Mouse (Mus musculus) heart, adult 2 months (tissue): ENCODE measurements around the gene Loxl3. TPM values are rescaled to one million over a fixed set of nuclear protein-coding genes. Genes with fewer than 3 reads are reported as not detected.

Experiments
- DNase-seq, 2 experiments: peaks; one replicate each; pipeline ENCODE4 v3.0.0; 2021
- H3K27ac ChIP-seq: fragments of 200-600 bp; 2 replicates; pipeline ENCODE4 v1.8.1; 2022
- H3K27me3 ChIP-seq: fragments of 200-500 bp; 2 replicates; pipeline ENCODE4 v1.6.1; 2012; ENCODE audit warnings: mild to moderate bottlenecking, low read length, inconsistent platforms, mixed read lengths; ENCODE audit not compliant: control insufficient read depth, insufficient read depth
- H3K36me3 ChIP-seq: fragments of 200-500 bp; 2 replicates; pipeline ENCODE4 v1.6.1; 2012; ENCODE audit warnings: low read length, inconsistent platforms; ENCODE audit not compliant: control insufficient read depth, insufficient read depth
- H3K4me1 ChIP-seq: fragments of 200-500 bp; 2 replicates; pipeline ENCODE4 v1.6.1; 2011; ENCODE audit warnings: low read length; ENCODE audit not compliant: control insufficient read depth, insufficient read depth
- H3K4me3 ChIP-seq: fragments of 200-600 bp; 2 replicates; pipeline ENCODE4 v1.8.1; 2022
- H3K79me2 ChIP-seq: fragments of 200-500 bp; replicated peaks from 2 replicates; pipeline ENCODE4 v1.6.1; 2012; ENCODE audit warnings: mild to moderate bottlenecking, inconsistent platforms, low read length, moderate library complexity, mixed read lengths; ENCODE audit not compliant: control insufficient read depth, insufficient read depth
- H3K9ac ChIP-seq: fragments of 200-500 bp; 2 replicates; pipeline ENCODE4 v1.6.1; 2012; ENCODE audit warnings: low read depth, mild to moderate bottlenecking, control low read depth, inconsistent platforms, low read length, mixed read lengths
- CTCF ChIP-seq: fragments of 200-600 bp; IDR thresholded peaks from 2 replicates; pipeline ENCODE4 v1.8.1; 2022; ENCODE audit warnings: antibody characterized with exemption, mild to moderate bottlenecking, moderate library complexity
- EP300 ChIP-seq: fragments of 200-500 bp; IDR thresholded peaks from 2 replicates; pipeline ENCODE4 v1.6.1; 2011; ENCODE audit warnings: low read depth, low read length, control low read depth; ENCODE audit not compliant: insufficient read depth
- POLR2A ChIP-seq: fragments of 200-500 bp; IDR thresholded peaks from 2 replicates; pipeline ENCODE4 v1.6.1; 2011; ENCODE audit warnings: mild to moderate bottlenecking, low read depth, low read length, control low read depth; ENCODE audit not compliant: insufficient read depth
- WGBS: fragments of 180-500 bp; shearing (Covaris S2); methylation state at CpG from one replicate; pipeline ENCODE4 v1.1.7; 2018; 5-methylcytosine and 5-hydroxymethylcytosine counted together
- intact Hi-C: fragments of 180-260 bp; cut with DNase I; formaldehyde crosslinking; loops from one replicate; pipeline ENCODE4 v1.15.1; 2025
- polyA plus RNA-seq: library from polyadenylated mRNA; depleted of rRNA; stranded (reverse); fragments of >200 nt; gene quantifications from 2 replicates; pipeline ENCODE4 v1.2.3, GENCODE M21; 2012
- total RNA-seq, 2 experiments: library from RNA; stranded (reverse); gene quantifications; 2 replicates each; pipeline ENCODE4 v1.2.3; 2021

Loxl3 gene
- total and polyA plus RNA-seq, 3 experiments = 1.9 to 5.4 (median 2.1) TPM

- DNase-seq = peak; percentile 55 to 68
- Histone ChIP-seq H3K27ac (peak overlapping the region; percentile 78), H3K36me3 (no peaks in the 10 kb centered on the region), H3K4me3 (no peak overlapping the region), H3K4me1 (peaks cover 8% of the 10 kb centered on the region), H3K79me2 (no peaks in the 10 kb centered on the region), H3K9ac (peak overlapping the region; percentile 50), H3K27me3 (no peaks in the 10 kb centered on the region)
- intact Hi-C loops = loop anchor here (1.0 to 5.0 kb wide), 6 partner anchors 35 to 515 kb away; partner anchors contain the start of genes Aup1 and Bola3
- 41% methylated on average over 7 of the region's 7 CpGs for WGBS
- TF ChIP-seq POLR2A = peak; percentile 42; the same call in 1 of the 2 replicates
- no peak for TF ChIP-seq EP300
These were observed 36.4 kb upstream of the Loxl3 start for GRCm38 (mm10) chr6:82997511-82998102.

- no peak for DNase-seq
- TF ChIP-seq POLR2A (no peak), EP300 (no peak), CTCF (no peak)
- no peaks in the 10 kb centered on the region for H3K27me3 ChIP-seq
- no peaks in the 10 kb centered on the region for H3K79me2 ChIP-seq
- H3K4me1 ChIP-seq = peaks cover 8% of the 10 kb centered on the region
- H3K9ac ChIP-seq = no peak overlapping the region
- no peak overlapping the region for H3K4me3 ChIP-seq
- intact Hi-C loops = loop anchor here (1.0 to 5.0 kb wide), 4 partner anchors 34 to 514 kb away; partner anchors contain the start of gene Bola3
- 78% methylated on average over 4 of the region's 4 CpGs for WGBS
- H3K36me3 ChIP-seq = no peaks in the 10 kb centered on the region
- no peak overlapping the region; the same call in 1 of the 2 replicates for H3K27ac ChIP-seq
These were observed 35.6 kb upstream of the Loxl3 start for GRCm38 (mm10) chr6:82998326-82998725.

GRCm38 (mm10) chr6:82999986-83000385, 34.0 kb upstream of the Loxl3 start:
- Histone ChIP-seq H3K4me1 (peaks cover 8% of the 10 kb centered on the region), H3K79me2 (no peaks in the 10 kb centered on the region), H3K9ac (no peak overlapping the region), H3K36me3 (no peaks in the 10 kb centered on the region), H3K27ac (no peak overlapping the region), H3K4me3 (no peak overlapping the region), H3K27me3 (no peaks in the 10 kb centered on the region)
- no peak for DNase-seq
- intact Hi-C loops = loop anchor here (5.0 kb wide), 3 partner anchors 267 to 512 kb away; partner anchors contain the start of gene Bola3
- no peak for TF ChIP-seq CTCF
- no peak for TF ChIP-seq EP300
- TF ChIP-seq POLR2A = no peak
- WGBS = 63% methylated on average over 8 of the region's 8 CpGs

GRCm38 (mm10) chr6:83003082-83003481, 30.9 kb upstream of the Loxl3 start:
- no peak for DNase-seq

GRCm38 (mm10) chr6:83003850-83004249, 30.1 kb upstream of the Loxl3 start:
- 90% methylated on average over 5 of the region's 5 CpGs for WGBS
- Histone ChIP-seq H3K27me3 (no peaks in the 10 kb centered on the region), H3K4me3 (no peak overlapping the region), H3K9ac (no peak overlapping the region), H3K79me2 (no peaks in the 10 kb centered on the region), H3K4me1 (peaks cover 1% of the 10 kb centered on the region; the same call in 1 of the 2 replicates), H3K27ac (no peak overlapping the region), H3K36me3 (no peaks in the 10 kb centered on the region)
- DNase-seq = no peak
- intact Hi-C loops = no loop called here
- TF ChIP-seq EP300 (no peak), POLR2A (no peak), CTCF (no peak)

More at GRCm38 (mm10) chr6:83003082-83003481, 30.9 kb upstream of the Loxl3 start:
- TF ChIP-seq POLR2A = no peak
- no peak for TF ChIP-seq EP300
- no peak for TF ChIP-seq CTCF
- peaks cover 1% of the 10 kb centered on the region; the same call in 1 of the 2 replicates for H3K4me1 ChIP-seq
- no peaks in the 10 kb centered on the region for H3K36me3 ChIP-seq
- no peaks in the 10 kb centered on the region for H3K27me3 ChIP-seq
- 97% methylated on average over 1 of the region's 1 CpGs for WGBS
- H3K27ac ChIP-seq = no peak overlapping the region
- H3K79me2 ChIP-seq = no peaks in the 10 kb centered on the region
- H3K9ac ChIP-seq = no peak overlapping the region
- no peak overlapping the region for H3K4me3 ChIP-seq
- intact Hi-C loops = no loop called here

GRCm38 (mm10) chr6:83004309-83004708, 29.7 kb upstream of the Loxl3 start:
- Histone ChIP-seq H3K36me3 (no peaks in the 10 kb centered on the region), H3K4me1 (peaks cover 1% of the 10 kb centered on the region; the same call in 1 of the 2 replicates), H3K9ac (no peak overlapping the region), H3K27ac (no peak overlapping the region), H3K4me3 (no peak overlapping the region), H3K27me3 (no peaks in the 10 kb centered on the region), H3K79me2 (no peaks in the 10 kb centered on the region)
- no peak for DNase-seq
- TF ChIP-seq POLR2A (no peak), CTCF (no peak), EP300 (no peak)
- intact Hi-C loops = no loop called here
- WGBS = 73% methylated on average over 2 of the region's 2 CpGs
